Mouse (Mus musculus): ENCODE results near the gene Ccnl2. TPM values are rescaled to one million over a fixed set of nuclear protein-coding genes. Genes with fewer than 3 reads are reported as not detected.

The Ccnl2 gene
- 100 to 1,000 TPM; 131 to 142 TPM for total RNA-seq (2023)

DNA sequence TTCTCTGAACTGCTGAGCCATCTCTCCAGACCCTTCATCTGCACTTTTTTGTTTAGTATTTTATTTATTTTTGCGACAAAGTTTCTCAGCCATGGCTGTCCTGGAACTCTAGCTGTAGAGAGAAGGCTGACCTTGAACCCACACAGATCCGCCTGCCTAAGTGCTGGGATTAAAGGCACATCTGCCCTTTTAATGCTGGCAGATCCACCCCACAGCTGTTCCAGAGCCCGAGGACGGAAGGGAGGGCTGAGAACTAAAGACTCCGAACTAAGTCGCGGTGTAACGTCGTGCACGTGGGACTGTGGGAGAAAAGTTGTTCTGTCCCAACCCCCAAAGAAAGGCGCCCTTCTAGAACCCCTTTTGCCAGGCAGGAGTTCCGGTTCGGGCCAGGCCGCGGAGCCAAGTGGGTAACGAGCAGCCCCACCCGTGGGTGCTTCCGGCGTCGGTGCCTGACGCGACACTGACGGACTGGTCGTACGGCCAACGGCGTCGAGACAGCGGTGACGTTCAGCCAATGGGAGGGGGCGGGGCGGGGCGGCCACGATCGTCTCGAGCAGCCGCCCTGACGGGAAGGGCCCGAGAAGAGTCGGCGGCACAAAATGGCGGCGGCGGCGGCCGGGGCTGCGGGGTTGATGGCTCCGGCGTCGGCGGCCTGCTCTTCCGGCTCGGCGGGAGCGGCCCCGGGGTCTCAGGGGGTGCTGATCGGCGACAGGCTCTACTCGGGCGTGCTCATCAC lies at the start of gene Ccnl2:
Gene Ccnl2, plus strand, starts transcription at position 561 of the 736 bp plus-strand sequence.

DNA sequence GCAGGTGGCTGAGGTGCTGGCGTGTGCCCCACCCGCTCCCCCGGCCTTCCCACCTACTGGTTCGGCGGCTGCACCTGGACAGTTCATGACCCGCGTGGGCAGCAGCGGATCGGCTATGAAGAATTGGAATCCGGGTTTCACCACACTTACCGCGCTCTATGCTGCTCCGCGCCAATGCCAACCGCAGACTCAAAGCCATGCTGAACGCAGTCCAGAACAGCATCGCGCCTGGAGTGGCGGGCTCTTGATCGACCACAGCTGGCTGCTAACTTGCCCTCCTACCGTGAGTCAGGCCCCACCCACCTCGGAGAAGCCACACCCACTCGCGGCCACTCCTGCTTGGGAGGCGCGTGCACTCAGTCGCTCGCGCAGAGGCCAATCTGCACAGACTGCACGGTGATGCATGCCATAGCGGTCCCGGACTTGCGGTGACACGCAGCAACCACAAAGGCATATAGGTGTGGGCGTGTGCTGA lies 38.0 kb upstream of the Ccnl2 start, which contains the start of gene Vwa1:
Gene Vwa1, minus strand, starts transcription at position 419 of the 475 bp plus-strand sequence.

DNA sequence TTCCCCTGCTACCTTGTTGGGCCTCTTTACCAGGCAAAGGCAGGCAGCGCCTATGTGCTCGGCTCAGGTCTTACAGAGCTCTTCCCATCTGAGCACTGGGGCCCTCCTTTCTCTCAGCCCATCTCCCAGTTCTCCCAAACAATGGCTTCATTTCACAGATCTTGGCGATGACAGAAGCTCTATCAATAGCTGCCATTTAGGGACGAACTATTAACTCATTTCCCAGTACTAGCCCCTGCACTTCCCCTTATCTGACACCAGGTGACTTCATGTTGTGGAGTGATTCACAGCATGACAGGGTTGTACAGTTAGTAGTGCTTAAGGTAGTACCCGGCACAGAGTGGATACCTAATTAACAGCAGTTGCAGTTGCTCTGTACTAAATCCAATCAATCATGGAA lies 26.5 kb upstream of the Ccnl2 start, which contains the start of gene Tmem88b:
Gene Tmem88b, minus strand, starts transcription at position 56 of the 400 bp plus-strand sequence.

DNA sequence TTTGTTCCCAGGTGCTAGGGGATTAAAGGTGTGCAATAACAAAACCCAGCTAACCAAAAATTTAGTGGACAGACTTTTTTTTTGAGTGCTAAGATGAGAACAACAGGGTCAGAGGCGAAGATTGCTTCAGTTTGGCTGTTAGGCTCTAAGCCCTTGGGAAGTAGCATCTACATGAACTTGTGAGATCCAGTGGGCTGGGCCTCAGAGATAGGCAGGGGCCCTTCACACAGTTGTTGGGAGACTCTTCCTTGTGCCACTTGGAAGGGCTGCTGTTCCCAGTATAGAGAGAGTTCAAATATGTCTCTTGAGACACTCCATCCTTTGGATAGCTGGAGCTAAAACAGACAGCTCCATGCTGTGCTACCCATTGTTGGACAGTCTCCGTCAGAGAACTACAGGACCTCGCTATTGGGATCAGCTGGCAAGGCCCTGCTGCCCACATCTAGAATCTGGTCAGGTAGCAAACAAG lies 22.2 kb upstream of the Ccnl2 start, which contains the start of gene Ankrd65:
Gene Ankrd65, plus strand, starts transcription at position 419 of the 469 bp plus-strand sequence.

DNA sequence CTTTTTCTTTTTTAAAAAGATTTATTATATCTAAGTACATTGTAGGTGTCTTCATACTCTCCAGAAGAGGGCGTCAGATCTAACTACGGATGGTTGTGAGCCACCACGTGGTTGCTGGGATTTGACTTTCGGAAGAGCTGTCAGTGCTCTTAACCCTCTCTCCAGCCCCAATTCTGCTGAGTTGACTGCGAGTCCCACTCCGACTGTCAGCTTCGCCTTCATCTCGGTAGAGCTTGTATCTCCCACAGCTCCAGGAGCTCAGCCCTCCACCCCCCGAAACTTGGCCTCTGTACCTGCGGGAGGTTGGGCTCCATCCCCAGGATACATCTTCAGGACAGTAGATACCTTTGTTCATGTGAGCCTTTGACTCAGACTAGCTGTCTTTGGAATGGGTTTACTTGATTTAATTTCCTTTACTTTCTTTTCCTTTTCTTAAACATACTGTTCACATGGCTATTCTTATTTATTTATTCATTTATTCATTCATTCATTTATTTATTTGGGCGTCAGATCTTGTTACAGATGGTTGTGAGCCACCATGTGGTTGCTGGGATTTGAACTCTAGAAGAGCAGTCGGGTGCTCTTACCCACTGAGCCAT lies 9.4 kb upstream of the Ccnl2 start, which contains the start of gene Mrpl20:
Gene Mrpl20, plus strand, starts transcription at position 138 of the 599 bp plus-strand sequence.

DNA sequence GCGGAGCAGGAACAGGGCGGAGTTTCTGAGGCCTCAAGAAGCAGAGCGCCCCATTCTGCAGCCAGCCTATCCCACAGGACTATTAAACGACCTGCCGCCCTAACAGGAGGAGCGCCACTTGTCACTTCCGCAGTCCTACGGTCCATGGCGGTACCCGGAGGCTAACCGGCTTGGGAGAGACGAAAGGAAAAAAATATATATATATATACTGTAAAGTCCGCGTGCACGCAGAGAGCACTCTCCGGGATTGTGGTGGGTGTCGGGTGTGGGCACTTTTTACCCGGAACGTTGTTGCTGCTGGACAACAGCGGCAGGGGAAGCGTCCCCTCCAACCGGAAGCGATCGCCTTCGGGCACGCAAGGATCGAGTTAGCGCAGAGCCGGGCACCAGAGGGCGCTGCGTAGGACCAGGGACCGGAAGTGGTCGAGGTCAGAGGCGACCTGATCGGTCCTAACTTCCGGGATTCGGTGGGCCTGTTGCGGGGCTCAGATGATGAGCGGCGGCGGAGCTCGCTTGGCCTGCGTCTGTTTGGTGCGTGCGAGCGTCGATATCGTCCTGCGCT lies 19.0 kb downstream of the Ccnl2 start, which contains the start of gene Aurkaip1:
Gene Aurkaip1, plus strand, starts transcription at position 68 of the 562 bp plus-strand sequence.

DNA sequence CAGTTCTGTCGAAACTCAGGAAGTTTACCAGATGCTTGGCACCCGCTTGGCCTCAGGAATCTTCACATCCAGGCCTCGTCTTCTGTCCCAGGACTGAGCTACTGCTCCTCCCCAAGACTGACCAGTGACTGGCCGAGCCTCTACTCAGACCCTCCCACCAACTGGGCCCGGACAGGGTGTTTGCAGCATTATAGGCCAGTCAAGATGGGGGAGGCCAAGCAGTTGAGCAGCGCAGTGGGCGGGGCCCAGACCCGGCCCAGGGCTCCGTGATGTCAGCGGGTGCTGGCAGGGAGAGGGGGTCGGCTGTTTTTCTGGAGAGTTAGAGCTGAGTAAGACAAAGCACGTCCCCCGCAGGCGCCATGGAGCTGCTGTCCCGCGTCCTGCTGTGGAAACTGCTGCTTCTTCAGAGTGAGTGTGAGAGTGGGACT lies 27.2 kb downstream of the Ccnl2 start, which contains the start of gene Mxra8:
Gene Mxra8, plus strand, starts transcription at position 198 of the 428 bp plus-strand sequence.

DNA sequence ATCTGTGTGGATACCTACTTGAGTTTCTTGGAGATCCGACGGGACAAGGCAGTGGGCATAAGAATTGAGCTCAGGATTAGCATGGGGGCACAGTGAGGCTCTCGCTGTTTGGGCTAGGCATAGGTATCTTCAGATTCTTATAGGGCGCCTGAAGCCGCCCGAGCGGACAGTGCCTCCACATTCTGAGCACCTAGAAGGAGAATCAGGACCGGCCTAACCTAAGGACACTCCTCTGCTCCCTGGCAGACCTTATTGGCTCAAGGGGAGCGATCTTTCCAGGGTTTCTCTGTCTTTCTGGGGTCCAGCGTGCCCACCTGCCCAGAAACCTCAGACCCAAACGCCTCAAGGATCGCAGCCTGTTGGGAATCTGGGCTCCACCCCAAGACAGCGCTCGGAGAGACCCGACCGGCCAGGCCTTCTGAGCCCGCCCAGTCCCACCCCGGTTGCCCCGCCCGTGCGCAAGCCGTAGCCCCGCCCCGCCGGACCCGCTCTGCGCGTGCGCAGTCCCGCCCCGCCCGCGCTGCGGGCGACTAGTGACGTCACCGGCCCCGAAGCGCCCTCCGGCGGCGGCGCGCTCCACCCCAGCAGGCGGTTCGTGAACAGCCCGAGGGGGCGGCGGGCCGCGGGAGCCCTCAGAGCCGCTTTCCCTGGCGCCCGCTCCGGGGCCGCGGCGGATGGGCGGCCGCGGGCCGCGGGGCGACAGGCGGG lies 34.7 kb downstream of the Ccnl2 start, which contains the start of gene Dvl1:
Gene Dvl1, plus strand, starts transcription at position 532 of the 708 bp plus-strand sequence.

DNA sequence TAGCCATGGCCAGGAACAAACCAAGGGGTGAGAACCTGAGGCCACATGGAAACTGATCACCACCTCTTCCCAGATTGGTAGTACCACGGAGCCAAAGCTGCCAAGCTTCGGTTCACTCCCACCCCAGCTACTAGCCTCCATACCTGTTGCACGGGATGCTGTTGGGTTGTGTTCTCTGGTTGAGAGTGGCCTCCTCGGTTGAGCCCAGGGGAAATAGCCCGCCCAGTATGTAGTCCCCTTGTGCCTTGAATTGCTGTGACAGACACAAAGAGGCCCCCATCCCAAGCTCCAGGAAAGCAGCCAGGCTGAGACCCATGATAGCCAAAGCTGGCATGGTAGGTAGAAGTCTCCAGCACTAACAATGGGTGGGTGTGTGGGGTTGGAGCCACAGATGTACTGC lies 50.7 kb downstream of the Ccnl2 start, which contains the start of gene Tas1r3:
Gene Tas1r3, minus strand, starts transcription at position 362 of the 400 bp plus-strand sequence.

DNA sequence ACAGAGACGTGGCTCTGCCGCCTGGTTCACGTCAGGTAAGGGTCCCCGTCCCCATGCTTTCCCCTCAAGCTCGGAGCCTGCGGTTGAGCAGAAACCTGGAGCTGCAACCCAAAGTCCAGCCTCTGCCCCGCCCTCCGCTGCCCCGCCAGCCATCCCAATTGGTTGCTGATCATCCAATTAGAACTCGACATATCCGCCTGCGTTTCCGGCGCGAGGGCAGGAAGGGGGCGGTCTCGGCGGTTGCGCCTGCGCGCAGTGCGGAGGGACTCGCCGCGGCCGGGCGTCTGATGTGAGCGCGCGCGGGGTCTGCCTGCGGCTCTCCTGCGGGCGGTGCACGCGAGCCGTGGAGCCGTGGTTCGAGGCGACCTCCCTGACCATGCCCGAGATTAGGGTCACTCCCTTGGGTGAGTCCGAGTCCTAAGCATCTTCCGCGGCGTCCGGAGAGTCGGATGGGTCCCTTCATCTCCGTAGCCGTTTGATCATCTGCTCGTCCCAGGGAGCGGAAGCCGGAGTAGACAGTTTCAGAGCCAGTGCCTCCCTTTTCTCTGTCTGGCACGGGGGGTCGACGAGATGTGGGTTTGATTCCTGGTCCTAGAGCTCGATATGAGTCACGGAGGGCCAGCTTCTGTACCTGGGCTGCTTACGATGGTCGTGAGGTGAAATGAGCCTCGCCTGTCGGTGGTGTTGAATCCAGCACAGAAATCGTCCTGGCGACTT lies 57.2 kb downstream of the Ccnl2 start, which contains the start of the genes Cptp and Ints11:
Gene Cptp, minus strand, starts transcription at position 124 of the 717 bp plus-strand sequence.
Gene Ints11, plus strand, starts transcription at position 230 of the 717 bp plus-strand sequence.

Other genes with a start within 250 kb of the Ccnl2 start
- gene Slc35e2, start 211.1 kb upstream of the Ccnl2 start, total RNA-seq (2023) = 10 to 100 TPM; 15.3 to 15.9 TPM
- gene Cdk11b, start 187.6 kb upstream of the Ccnl2 start, total RNA-seq (2023) = 100 to 1,000 TPM; 142 to 143 TPM
- gene Gm10563, start 167.1 kb upstream of the Ccnl2 start, total RNA-seq (2023) = not detected
- 1 to 10 TPM in 1 of 2 experiments, under 1 TPM in 1; 0.64 to 1.2 TPM for gene Mmp23, start 159.1 kb upstream of the Ccnl2 start, total RNA-seq (2023)
- 10 to 100 TPM; 37.6 to 40.6 TPM for gene Mib2, start 143.3 kb upstream of the Ccnl2 start, total RNA-seq (2023)
- under 1 TPM; 0.90 to 1.00 TPM for gene Fndc10, start 118.1 kb upstream of the Ccnl2 start, total RNA-seq (2023)
- gene Ssu72, start 107.7 kb upstream of the Ccnl2 start, total RNA-seq (2023) = 10 to 100 TPM; 95.1 to 95.2 TPM
- gene Tmem240, start 77.7 kb upstream of the Ccnl2 start, total RNA-seq (2023) = under 1 TPM; 0.44 to 0.51 TPM
- gene Atad3a, start 51.4 kb upstream of the Ccnl2 start, total RNA-seq (2023) = 10 to 100 TPM; 10.7 to 13.0 TPM
- gene Vwa1, start 37.8 kb upstream of the Ccnl2 start, total RNA-seq (2023) = not detected
- not detected for gene Tmem88b, start 26.6 kb upstream of the Ccnl2 start, total RNA-seq (2023)
- gene Ankrd65, start 22.1 kb upstream of the Ccnl2 start, total RNA-seq (2023) = under 1 TPM in 1 of 2 experiments, not detected in 1; 0.40 TPM
- 10 to 100 TPM; 49.7 to 50.7 TPM for gene Mrpl20, start 9.6 kb upstream of the Ccnl2 start, total RNA-seq (2023)
- gene Aurkaip1, start 18.8 kb downstream of the Ccnl2 start, total RNA-seq (2023) = 100 to 1,000 TPM in 1 of 2 experiments, 10 to 100 TPM in 1; 81.0 to 100 TPM
- gene Mxra8, start 27.2 kb downstream of the Ccnl2 start, total RNA-seq (2023) = under 1 TPM in 1 of 2 experiments, not detected in 1; 0.78 TPM
- gene Dvl1, start 34.9 kb downstream of the Ccnl2 start, total RNA-seq (2023) = 10 to 100 TPM; 49.5 to 53.3 TPM
- gene Tas1r3, start 50.9 kb downstream of the Ccnl2 start, total RNA-seq (2023) = 1 to 10 TPM; 2.6 to 2.8 TPM
- gene Cptp, start 57.0 kb downstream of the Ccnl2 start, total RNA-seq (2023) = 10 to 100 TPM; 22.2 TPM
- 10 to 100 TPM; 40.0 to 40.7 TPM for gene Ints11, start 57.1 kb downstream of the Ccnl2 start, total RNA-seq (2023)
- gene Pusl1, start 79.3 kb downstream of the Ccnl2 start, total RNA-seq (2023) = 10 to 100 TPM; 12.2 TPM
- gene Acap3, start 79.3 kb downstream of the Ccnl2 start, total RNA-seq (2023) = 10 to 100 TPM; 57.0 to 63.5 TPM
- gene Ube2j2, start 131.3 kb downstream of the Ccnl2 start, total RNA-seq (2023) = 10 to 100 TPM; 85.6 to 91.1 TPM
- 10 to 100 TPM; 20.5 to 36.9 TPM for gene C1qtnf12, start 149.8 kb downstream of the Ccnl2 start, total RNA-seq (2023)
- gene B3galt6, start 180.2 kb downstream of the Ccnl2 start, total RNA-seq (2023) = 1 to 10 TPM; 2.0 to 2.4 TPM
- 100 to 1,000 TPM in 1 of 2 experiments, 10 to 100 TPM in 1; 97.9 to 120 TPM for gene Sdf4, start 180.4 kb downstream of the Ccnl2 start, total RNA-seq (2023)
- gene Tnfrsf4, start 201.4 kb downstream of the Ccnl2 start, total RNA-seq (2023) = 1 to 10 TPM; 1.9 to 2.0 TPM
- gene Tnfrsf18, start 213.7 kb downstream of the Ccnl2 start, total RNA-seq (2023) = 1 to 10 TPM; 3.9 to 6.7 TPM
- gene Ttll10, start 246.9 kb downstream of the Ccnl2 start, total RNA-seq (2023) = not detected

All from neutrophil, adult 59 days (primary cell).